Mouse (Mus musculus): ENCODE measurements at regions not wholly inside any gene's neighbourhood (a gene's known extent, or its start where the extent isn't known, plus 50 kb on each side); places are given as distances from the start of the nearest gene placed in this dataset.

- 90% methylated on average over 4 of the region's 4 CpGs for WGBS
- no peaks in the 10 kb centered on the region for H3K4me1 ChIP-seq (replicated peaks)
- no peak for DNase-seq (ENCODE audit: low spot score)
- H3K27me3 ChIP-seq (ENCODE audit: insufficient read depth, poor library complexity, severe bottlenecking): no peaks in the 10 kb centered on the region
- no peak overlapping the region for H3K4me3 ChIP-seq
- no peaks in the 10 kb centered on the region for H3K36me3 ChIP-seq
- no peak overlapping the region for H3K27ac ChIP-seq
- no peaks in the 10 kb centered on the region for H3K9me3 ChIP-seq
Measured at GRCm38 (mm10) chr4:75801870-75802269, 523.8 kb upstream of the Dmac1 start.

- no peaks in the 10 kb centered on the region for H3K9me3 ChIP-seq
- no peak overlapping the region for H3K27ac ChIP-seq
- no peaks in the 10 kb centered on the region for H3K27me3 ChIP-seq (ENCODE audit: insufficient read depth, poor library complexity, severe bottlenecking)
- H3K36me3 ChIP-seq: no peaks in the 10 kb centered on the region
- H3K4me1 ChIP-seq (replicated peaks): no peaks in the 10 kb centered on the region
- no peak overlapping the region for H3K4me3 ChIP-seq
- DNase-seq (ENCODE audit: low spot score): no peak
- WGBS: 87% methylated on average over 4 of the region's 4 CpGs
Measured at GRCm38 (mm10) chr4:75801156-75801555, 523.1 kb upstream of the Dmac1 start.

GRCm38 (mm10) chr4:75791789-75792188, 513.7 kb upstream of the Dmac1 start:
- DNase-seq (ENCODE audit: low spot score): no peak
- H3K4me1 ChIP-seq (replicated peaks): no peaks in the 10 kb centered on the region
- no peaks in the 10 kb centered on the region for H3K9me3 ChIP-seq

GRCm38 (mm10) chr4:75790920-75791589, 513.0 kb upstream of the Dmac1 start:
- H3K36me3 ChIP-seq: no peaks in the 10 kb centered on the region
- no peaks in the 10 kb centered on the region for H3K4me1 ChIP-seq (replicated peaks)
- H3K27ac ChIP-seq: no peak overlapping the region
- no peaks in the 10 kb centered on the region for H3K9me3 ChIP-seq
- H3K27me3 ChIP-seq (ENCODE audit: insufficient read depth, poor library complexity, severe bottlenecking): no peaks in the 10 kb centered on the region
- H3K4me3 ChIP-seq: no peak overlapping the region
- DNase-seq (ENCODE audit: low spot score): no peak
- 88% methylated on average over 1 of the region's 1 CpGs for WGBS

More at GRCm38 (mm10) chr4:75791789-75792188, 513.7 kb upstream of the Dmac1 start:
- Histone ChIP-seq H3K4me3 (no peak overlapping the region), H3K36me3 (no peaks in the 10 kb centered on the region), H3K27me3 (ENCODE audit: insufficient read depth, poor library complexity, severe bottlenecking) (no peaks in the 10 kb centered on the region), H3K27ac (no peak overlapping the region)

- no peak for DNase-seq (ENCODE audit: low spot score)
- no peaks in the 10 kb centered on the region for H3K4me1 ChIP-seq (replicated peaks)
Measured at GRCm38 (mm10) chr4:75787405-75787804, 509.3 kb upstream of the Dmac1 start.

GRCm38 (mm10) chr4:75786391-75786790, 508.3 kb upstream of the Dmac1 start:
- WGBS: 86% methylated on average over 4 of the region's 4 CpGs
- no peaks in the 10 kb centered on the region for H3K9me3 ChIP-seq
- no peak for DNase-seq (ENCODE audit: low spot score)
- H3K27ac ChIP-seq: no peak overlapping the region
- H3K4me1 ChIP-seq (replicated peaks): no peaks in the 10 kb centered on the region
- no peaks in the 10 kb centered on the region for H3K27me3 ChIP-seq (ENCODE audit: insufficient read depth, poor library complexity, severe bottlenecking)
- no peaks in the 10 kb centered on the region for H3K36me3 ChIP-seq
- no peak overlapping the region for H3K4me3 ChIP-seq

More at GRCm38 (mm10) chr4:75787405-75787804, 509.3 kb upstream of the Dmac1 start:
- H3K27ac ChIP-seq: no peak overlapping the region
- no peaks in the 10 kb centered on the region for H3K27me3 ChIP-seq (ENCODE audit: insufficient read depth, poor library complexity, severe bottlenecking)
- no peaks in the 10 kb centered on the region for H3K36me3 ChIP-seq
- WGBS: 57% methylated on average over 3 of the region's 3 CpGs
- no peak overlapping the region for H3K4me3 ChIP-seq
- no peaks in the 10 kb centered on the region for H3K9me3 ChIP-seq

- Histone ChIP-seq H3K36me3 (no peaks in the 10 kb centered on the region), H3K9me3 (no peaks in the 10 kb centered on the region), H3K4me1 (replicated peaks) (no peaks in the 10 kb centered on the region), H3K4me3 (no peak overlapping the region), H3K27me3 (ENCODE audit: insufficient read depth, poor library complexity, severe bottlenecking) (no peaks in the 10 kb centered on the region), H3K27ac (no peak overlapping the region)
- DNase-seq (ENCODE audit: low spot score): no peak
- 87% methylated on average over 1 of the region's 1 CpGs for WGBS
Measured at GRCm38 (mm10) chr4:75779492-75779891, 501.4 kb upstream of the Dmac1 start.

GRCm38 (mm10) chr4:75764141-75764540, 486.0 kb upstream of the Dmac1 start:
- H3K9me3 ChIP-seq: no peaks in the 10 kb centered on the region
- no peaks in the 10 kb centered on the region for H3K27me3 ChIP-seq (ENCODE audit: insufficient read depth, poor library complexity, severe bottlenecking)
- H3K4me3 ChIP-seq: no peak overlapping the region
- peak; percentile 12 for DNase-seq (ENCODE audit: low spot score)
- no peaks in the 10 kb centered on the region for H3K36me3 ChIP-seq
- no peak overlapping the region for H3K27ac ChIP-seq
- 36% methylated on average over 1 of the region's 1 CpGs for whole genome bisulfite sequencing
- no peaks in the 10 kb centered on the region for H3K4me1 ChIP-seq (replicated peaks)

- Histone ChIP-seq H3K27me3 (ENCODE audit: insufficient read depth, poor library complexity, severe bottlenecking) (no peaks in the 10 kb centered on the region), H3K4me3 (no peak overlapping the region), H3K27ac (no peak overlapping the region), H3K9me3 (no peaks in the 10 kb centered on the region), H3K36me3 (no peaks in the 10 kb centered on the region), H3K4me1 (replicated peaks) (no peaks in the 10 kb centered on the region)
- no peak for DNase-seq (ENCODE audit: low spot score)
- 66% methylated on average over 6 of the region's 6 CpGs for WGBS
Measured at GRCm38 (mm10) chr4:75744605-75745004, 466.5 kb upstream of the Dmac1 start.

- H3K27ac ChIP-seq: no peak overlapping the region
- H3K36me3 ChIP-seq: no peaks in the 10 kb centered on the region
- H3K27me3 ChIP-seq (ENCODE audit: insufficient read depth, poor library complexity, severe bottlenecking): no peaks in the 10 kb centered on the region
- H3K4me3 ChIP-seq: no peak overlapping the region
- no peaks in the 10 kb centered on the region for H3K9me3 ChIP-seq
- no peak for DNase-seq (ENCODE audit: low spot score)
- H3K4me1 ChIP-seq (replicated peaks): no peaks in the 10 kb centered on the region
Measured at GRCm38 (mm10) chr4:75741585-75741984, 463.5 kb upstream of the Dmac1 start.

- DNase-seq (ENCODE audit: low spot score): no peak
- Histone ChIP-seq H3K4me3 (no peak overlapping the region), H3K36me3 (no peaks in the 10 kb centered on the region), H3K4me1 (replicated peaks) (no peaks in the 10 kb centered on the region), H3K9me3 (no peaks in the 10 kb centered on the region), H3K27me3 (ENCODE audit: insufficient read depth, poor library complexity, severe bottlenecking) (no peaks in the 10 kb centered on the region), H3K27ac (no peak overlapping the region)
- WGBS: 81% methylated on average over 3 of the region's 3 CpGs
Measured at GRCm38 (mm10) chr4:75730798-75731400, 452.8 kb upstream of the Dmac1 start.

GRCm38 (mm10) chr4:75714652-75715051, 436.5 kb upstream of the Dmac1 start:
- Histone ChIP-seq H3K27me3 (ENCODE audit: insufficient read depth, poor library complexity, severe bottlenecking) (no peaks in the 10 kb centered on the region), H3K36me3 (no peaks in the 10 kb centered on the region), H3K27ac (no peak overlapping the region), H3K9me3 (0 out of 2 replicates have a peak, but pooled peaks cover 5% of the 10 kb centered on the region), H3K4me3 (no peak overlapping the region), H3K4me1 (replicated peaks) (no peaks in the 10 kb centered on the region)
- no peak for DNase-seq (ENCODE audit: low spot score)
- WGBS: 95% methylated on average over 3 of the region's 3 CpGs

- Histone ChIP-seq H3K9me3 (0 out of 2 replicates have a peak, but pooled peaks cover 5% of the 10 kb centered on the region), H3K36me3 (no peaks in the 10 kb centered on the region), H3K4me3 (no peak overlapping the region), H3K27me3 (ENCODE audit: insufficient read depth, poor library complexity, severe bottlenecking) (no peaks in the 10 kb centered on the region), H3K27ac (no peak overlapping the region), H3K4me1 (replicated peaks) (no peaks in the 10 kb centered on the region)
- WGBS: 88% methylated on average over 1 of the region's 1 CpGs
- no peak for DNase-seq (ENCODE audit: low spot score)
Measured at GRCm38 (mm10) chr4:75713960-75714359, 435.9 kb upstream of the Dmac1 start.

All from hindbrain, embryonic 10.5 days (tissue).